Mouse (Mus musculus) retina, adult 2 months (tissue): ENCODE results near the gene Zbtb25.

Experiments
- DNase-seq: peaks from one replicate; pipeline ENCODE4 v3.0.0-alpha.2; 2012; ENCODE audit warnings: low read depth, low spot score

The Zbtb25 gene

DNA sequence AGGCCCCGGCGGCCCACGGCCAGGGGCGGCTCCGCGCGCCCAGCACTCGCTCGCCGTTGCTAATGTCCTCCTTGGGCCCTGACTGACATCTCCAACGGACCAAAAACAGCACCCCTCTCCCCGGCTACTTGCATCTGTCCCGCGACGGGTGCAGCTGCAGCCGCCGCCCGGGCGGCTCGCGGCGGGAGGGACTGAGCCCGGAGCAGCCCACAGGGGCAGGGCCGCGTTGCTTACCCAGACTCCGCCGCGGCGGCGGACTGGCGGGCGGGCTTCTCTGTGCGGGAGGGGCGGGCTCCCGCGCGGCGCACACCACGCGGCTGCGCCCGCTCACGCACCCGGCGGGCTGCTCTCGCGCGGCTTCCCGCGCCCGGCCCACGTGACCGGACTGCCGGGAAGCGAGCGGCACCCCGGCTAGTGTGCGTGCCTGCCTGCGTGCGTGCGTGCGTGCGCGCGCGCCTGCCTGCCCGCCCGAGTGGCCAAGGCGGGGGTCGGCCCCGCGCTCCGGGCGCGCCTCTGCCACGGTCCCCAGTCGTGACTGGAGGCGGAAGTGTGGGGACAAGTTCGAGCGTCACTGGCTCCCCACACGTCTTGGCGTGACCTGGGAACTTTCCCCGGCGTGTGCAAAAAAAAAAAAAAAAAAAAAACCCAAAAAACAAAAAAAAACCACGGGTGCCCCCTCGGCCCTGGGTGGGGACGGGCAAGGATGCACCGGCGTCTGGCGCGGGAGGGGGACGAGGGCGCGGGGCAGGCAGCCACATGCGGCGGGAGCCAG lies at the start of gene Zbtb25:
TSS of gene Zbtb25 (minus strand) at position 397 of the 772 bp plus-strand sequence.
- DNase-seq, result peak; percentile 74

DNA sequence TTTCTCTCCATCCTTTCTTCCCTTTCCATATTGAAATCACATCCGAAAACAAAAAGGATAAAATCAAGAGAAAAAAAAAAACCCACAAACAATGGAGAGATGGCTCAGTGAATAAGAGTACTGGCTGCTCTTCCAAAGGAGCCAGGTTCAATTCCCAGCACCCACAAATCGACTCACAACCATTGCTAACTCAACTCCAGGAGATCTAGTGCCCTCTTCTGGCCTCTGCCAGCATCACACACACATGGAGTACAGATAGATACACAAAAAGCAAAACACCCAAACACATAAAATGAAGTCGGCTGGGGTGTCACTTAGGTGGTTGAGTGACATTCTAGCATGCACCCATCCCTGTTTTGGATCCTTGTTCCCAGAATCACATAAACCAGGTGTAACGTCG lies 48.9 kb upstream of the Zbtb25 start:
- DNase-seq, result no peak

DNA sequence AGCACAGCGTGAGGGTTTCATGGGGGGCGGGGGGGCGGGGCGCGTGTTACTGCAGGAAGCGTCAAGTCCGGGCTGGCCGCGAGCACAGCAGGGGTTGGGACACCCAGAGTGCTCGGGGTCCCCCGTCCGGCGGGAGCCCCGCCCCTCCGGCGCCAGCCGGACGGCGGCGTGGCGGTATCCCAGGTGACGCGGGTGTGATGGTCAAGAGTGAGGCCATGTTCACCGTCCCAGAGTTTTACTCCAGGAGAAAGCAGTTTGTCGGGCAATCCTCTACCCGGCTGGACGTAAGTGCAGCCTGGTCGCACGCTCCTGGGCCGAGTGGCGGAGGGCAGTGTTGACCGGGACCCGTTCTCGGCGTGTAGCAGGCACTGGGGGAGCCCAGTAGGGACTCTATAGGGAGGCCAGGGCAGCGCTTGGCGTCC lies 48.0 kb upstream of the Zbtb25 start, which contains the start of gene Ppp1r36:
TSS of gene Ppp1r36 (plus strand) at position 106 of the 422 bp plus-strand sequence.
- DNase-seq, result no peak

DNA sequence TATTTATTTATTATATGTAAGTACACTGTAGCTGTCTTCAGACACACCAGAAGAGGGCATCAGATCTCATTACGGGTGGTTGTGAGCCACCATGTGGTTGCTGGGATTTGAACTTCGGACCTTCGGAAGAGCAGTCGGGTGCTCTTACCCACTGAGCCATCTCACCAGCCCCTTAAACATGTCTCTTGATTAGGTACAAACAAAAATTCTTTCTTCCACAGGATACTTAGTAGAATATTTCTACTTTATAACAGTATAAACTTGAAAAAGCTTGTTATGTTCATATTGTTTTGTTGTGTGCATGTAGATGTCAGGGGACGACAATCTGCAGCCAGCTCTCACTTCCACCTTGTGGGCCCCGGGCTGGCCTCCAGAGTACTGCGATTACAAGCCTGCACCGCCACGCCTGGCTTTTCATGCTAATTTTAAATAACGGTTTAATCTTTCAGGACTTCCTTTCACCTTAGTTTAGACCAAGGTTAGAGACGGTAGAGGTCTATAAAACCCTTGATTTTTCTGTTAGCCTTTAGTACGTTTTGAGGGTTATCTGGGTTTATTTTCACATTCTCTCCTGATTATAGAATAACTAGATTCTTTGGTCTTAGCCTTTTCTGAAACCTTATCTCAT lies 46.1 kb upstream of the Zbtb25 start:
- no peak for DNase-seq

DNA sequence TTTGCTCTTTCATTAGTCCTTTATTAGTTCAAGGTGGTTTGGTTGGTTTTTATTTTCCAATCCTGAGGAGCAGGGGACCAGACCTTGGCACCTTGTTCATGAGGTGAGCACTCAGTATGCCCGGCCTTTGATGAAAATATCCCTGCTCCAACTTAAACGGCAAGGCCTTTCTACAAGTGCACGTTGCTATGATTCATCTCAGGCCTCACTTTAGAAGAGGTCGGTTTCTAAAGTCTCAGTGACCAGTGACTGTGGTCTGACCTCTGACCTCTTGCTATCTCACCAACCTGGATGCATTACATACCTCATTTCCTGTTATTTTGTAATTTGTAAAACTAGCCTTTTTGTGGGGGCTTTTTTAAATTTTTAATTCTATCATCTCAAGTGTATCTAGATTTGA lies 39.8 kb upstream of the Zbtb25 start:
- no peak for DNase-seq

DNA sequence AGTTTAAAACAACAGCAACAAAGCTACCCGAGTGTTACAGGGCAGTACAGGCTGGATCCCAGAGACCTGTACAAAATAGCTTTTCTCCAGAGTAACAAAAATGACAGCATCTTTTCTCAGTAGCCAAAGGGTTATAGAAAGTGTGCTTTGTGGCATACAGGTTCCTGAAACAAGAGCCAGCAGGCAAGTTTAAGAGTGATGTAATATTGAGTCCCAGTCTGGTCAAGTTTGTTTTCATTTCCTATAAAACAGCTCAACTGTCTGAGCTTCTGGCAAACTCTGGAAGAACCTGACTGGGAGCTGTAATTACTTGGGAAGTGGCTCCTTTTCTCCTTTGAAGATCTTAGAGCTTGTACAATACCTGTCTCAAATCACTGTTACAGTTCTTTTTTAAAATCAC lies 37.8 kb upstream of the Zbtb25 start:
- no peak for DNase-seq

DNA sequence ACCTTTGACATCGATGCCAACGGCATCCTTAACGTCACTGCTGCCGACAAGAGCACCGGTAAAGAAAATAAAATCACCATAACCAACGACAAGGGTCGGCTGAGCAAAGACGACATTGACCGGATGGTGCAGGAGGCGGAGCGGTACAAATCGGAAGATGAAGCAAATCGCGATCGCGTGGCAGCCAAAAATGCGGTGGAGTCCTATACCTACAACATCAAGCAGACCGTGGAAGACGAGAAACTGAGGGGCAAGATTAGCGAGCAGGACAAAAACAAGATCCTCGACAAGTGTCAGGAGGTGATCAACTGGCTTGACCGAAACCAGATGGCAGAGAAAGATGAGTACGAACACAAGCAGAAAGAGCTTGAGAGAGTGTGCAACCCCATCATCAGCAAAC lies 36.6 kb upstream of the Zbtb25 start:
- DNase-seq, result no peak

DNA sequence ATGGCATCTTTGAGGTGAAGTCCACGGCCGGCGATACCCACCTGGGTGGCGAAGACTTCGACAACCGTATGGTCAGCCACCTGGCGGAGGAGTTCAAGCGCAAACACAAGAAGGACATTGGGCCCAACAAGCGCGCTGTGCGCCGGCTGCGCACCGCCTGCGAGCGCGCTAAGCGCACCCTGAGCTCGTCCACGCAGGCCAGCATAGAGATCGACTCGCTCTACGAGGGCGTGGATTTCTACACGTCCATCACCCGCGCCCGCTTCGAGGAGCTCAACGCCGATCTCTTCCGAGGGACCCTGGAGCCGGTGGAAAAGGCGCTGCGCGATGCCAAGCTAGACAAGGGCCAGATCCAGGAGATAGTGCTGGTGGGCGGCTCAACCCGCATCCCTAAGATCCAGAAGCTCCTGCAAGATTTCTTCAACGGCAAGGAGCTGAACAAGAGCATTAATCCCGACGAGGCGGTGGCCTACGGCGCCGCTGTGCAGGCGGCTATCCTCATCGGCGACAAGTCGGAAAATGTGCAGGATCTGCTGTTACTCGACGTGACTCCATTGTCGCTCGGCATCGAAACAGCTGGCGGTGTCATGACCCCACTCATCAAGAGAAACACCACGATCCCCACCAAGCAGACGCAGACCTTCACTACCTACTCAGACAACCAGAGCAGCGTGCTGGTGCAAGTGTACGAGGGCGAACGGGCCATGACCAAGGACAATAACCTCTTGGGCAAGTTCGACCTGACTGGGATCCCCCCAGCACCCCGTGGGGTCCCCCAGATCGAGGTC lies 36.0 kb upstream of the Zbtb25 start:
- DNase-seq, result no peak

DNA sequence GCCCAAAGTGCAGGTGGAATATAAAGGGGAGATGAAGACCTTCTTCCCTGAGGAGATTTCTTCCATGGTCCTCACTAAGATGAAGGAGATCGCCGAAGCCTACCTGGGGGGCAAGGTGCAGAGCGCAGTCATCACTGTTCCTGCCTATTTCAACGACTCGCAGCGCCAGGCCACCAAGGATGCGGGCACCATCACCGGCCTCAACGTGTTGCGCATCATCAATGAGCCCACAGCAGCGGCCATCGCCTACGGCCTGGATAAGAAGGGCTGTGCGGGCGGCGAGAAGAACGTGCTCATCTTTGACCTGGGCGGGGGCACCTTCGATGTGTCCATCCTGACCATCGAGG lies 35.4 kb upstream of the Zbtb25 start:
- no peak for DNase-seq

DNA sequence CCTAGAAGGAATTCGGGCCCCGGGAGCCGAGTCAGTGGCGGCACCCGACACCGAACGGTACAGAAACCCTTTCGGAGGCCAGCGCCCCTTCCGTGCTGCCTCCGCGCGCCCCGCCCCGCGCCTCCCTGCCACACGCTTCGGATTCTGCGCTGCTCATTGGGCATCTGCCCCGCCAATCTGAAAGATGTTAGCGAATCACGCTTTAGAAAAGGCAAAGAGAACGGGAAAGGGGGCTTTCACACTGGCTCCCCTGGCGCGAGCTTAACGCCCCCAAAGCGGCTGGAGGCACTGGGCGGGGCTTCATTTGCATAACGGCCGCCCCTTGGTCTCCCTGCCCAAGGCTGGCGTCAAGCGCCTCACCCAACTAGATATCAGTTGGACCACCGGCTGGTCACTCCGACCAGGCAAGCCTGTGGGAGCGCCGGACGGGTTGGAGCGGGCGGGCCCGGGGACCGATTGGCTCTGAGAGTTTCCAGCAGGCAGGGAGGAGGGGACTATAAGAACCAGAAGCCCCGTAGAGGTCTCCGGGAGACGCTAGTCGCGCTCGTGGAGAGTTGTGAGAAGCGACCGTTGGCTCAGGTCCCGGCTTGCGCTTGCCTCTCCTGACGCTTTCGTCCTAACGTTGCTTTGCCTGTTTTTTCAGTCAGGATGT lies 34.6 kb upstream of the Zbtb25 start, which contains the start of gene Hspa2:
TSS of gene Hspa2 (plus strand) at position 291 of the 652 bp plus-strand sequence.
- DNase-seq, result peak; percentile 94

DNA sequence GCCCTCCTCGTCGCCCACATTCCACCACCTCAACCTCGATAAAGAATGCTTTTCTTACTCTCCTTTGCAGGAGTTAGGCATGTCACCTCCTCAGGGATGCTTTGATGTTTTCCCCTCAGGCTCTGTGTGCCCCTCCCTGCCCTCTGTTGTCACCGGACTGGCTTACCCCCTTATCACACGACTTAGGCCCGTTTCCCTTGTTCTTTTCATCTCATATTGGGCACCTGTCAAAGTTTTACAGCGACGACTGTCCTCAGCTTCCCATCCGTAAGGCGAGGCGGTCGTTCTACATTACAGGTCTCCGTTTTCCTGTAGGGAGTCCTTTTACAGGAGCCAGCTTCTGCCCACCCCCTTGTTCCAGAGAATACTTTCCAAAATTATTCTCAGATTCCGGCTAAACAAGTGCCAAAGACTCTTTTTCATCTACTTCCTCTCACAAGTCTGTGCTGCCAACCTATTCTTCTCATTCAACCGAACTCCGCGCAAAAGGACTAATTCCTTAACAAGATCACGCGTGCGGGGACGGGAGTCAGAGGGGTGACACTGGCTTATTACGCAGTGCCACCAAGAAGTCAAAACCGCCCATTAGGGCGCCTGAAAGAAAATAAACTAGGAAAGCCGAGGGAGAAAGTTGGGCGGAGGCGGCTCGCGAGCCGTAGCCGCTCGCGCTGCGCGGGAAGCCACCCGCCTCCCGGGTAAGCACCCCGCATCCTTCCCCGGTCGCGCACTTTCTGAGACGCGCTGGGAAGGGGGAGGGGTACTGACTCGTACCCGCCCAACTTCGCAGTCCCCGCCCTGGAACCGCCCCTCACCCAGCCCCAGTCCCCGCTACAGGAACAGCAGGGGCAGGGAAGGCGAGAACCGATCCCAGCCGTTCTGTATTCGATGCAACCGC lies 33.8 kb upstream of the Zbtb25 start:
- DNase-seq, result no peak

DNA sequence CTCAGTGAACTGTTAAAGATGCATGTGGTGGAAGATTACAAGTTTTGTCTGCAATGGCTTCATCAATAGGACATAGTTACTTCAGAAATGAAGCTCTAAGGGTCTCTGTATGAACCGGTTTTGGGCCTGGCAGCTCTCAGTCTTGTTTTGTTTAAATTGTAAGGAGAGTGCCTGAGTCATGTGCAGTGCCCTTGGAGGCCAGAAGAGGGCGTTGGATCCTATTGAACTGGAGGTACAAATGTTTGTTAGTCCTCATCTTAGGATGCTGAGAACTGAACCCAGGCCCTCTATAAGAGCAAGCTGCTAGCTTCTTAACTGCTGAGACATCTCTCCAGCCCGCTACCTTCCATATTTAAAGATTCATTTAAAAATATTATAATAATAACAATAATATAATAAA lies 32.3 kb upstream of the Zbtb25 start:
- no peak for DNase-seq

DNA sequence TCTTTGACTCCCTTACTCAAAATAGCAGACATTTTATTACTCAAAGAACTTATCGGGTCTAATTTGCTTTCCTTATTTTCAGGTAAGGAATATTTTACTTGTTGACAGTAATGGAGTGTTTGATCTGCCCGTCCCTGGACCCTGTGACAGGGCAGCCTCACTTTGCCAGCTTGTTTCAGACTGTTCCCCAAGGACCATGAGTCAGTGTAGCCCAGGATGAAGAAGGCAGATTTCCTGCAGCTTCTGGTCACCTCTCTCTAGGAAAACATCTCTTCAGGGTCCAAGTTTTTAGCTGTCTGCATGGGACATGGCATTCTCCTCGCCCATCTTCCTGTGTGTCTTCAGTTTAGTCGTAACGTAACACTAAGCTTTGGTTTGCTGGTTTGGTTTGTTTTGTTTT lies 27.9 kb upstream of the Zbtb25 start:
- DNase-seq, result no peak

DNA sequence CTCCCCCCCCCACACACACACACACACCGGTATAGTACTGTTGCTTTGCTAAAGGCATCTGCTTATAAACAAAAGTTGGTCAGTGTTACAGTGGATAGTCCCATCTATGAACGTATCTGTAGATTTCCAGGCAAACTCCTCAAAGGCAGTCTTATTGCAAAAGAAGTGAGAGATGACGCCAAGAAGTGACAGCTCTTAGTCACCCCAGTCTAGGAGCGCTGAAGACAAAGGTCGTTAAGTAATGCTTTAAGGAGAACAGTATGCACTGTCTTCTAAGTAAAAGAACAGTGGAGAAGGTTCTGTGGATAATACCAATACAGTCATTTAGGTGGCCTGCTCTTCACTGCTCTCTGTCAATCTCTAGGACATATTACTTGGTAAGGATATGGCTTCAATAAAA lies 23.6 kb upstream of the Zbtb25 start:
- DNase-seq, result no peak

DNA sequence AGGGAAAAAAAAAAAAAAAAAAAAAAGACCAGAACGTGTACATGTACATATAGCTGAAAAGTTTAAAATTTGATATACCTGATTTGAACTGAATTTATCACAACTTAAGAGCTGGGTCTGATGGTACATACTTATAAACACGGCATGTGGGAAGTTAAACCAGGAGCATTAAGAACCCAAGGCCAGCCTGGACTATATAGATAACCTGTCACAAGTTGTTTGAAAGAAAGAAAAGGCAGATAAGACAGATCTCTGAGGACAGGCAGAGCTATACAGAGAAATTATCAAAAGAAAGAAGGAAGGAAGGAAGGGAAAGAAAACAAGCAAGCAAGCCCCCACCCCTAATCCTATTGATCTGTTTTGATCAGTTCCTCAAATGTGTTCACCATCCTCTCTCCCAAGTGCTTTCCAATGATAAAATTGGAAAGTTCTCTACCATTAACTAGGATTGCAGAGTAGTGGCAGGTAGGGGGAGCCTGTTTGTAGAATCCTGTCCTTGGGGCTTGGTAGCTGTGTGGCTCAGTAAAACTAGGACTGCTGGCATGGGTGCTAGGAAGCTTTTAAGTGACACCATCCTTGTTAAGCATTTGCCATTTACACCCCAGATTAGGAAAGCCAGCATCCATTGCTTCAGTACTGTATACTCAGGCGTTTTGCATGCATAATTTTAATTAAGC lies 22.3 kb upstream of the Zbtb25 start:
- no peak for DNase-seq

DNA sequence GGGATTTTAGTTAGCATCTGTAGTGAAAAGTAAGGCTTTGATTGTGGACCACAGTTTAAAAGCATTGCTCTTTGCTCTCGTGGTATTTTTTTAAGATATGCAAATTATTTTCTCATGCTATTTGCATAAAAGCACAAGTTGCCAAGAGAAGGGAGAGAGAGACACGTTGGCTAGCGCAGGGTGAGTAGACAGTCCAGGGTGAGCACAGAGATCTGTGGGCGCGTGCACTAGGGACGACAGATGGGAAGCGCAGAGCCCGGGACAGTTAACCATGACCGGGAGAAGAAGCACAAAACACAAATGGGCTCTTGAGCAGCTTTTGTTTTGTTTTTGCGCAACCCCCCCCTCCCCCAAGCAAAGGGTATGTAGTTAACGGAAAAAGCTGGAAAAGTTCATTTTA lies 19.4 kb upstream of the Zbtb25 start:
- DNase-seq, result no peak

DNA sequence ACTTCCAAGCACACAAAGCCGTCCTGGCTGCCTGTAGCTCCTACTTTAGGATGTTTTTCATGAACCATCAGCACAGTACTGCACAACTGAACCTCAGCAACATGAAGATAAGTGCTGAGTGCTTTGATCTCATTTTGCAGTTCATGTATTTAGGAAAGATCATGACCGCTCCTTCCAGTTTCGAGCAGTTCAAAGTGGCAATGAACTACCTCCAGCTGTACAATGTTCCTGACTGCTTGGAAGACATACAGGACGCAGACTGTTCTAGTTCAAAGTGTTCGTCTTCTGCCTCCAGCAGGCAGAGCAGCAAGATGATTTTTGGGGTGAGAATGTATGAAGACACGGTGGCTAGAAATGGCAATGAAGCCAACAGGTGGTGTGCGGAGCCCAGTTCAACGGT lies 15.9 kb upstream of the Zbtb25 start:
- DNase-seq, result no peak

DNA sequence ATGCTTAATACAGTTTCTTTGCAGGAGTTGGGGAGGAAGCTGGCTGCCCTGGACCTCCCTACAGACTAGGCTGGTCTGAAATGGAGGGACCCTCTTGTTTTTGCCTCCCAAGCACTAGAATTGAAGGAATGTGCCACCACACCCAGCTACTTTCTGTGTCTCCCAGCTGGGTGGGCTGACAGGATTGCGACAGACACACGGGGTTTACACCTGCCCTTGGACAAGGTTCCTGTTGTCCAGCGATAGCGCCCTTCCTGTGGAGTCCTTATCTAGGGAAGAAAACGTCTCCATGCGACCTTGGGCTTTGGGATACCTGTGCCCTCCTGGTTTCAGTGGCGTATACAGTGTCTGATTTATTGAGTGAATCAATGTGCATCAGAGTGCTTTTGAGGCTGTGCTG lies 10.7 kb upstream of the Zbtb25 start:
- no peak for DNase-seq

DNA sequence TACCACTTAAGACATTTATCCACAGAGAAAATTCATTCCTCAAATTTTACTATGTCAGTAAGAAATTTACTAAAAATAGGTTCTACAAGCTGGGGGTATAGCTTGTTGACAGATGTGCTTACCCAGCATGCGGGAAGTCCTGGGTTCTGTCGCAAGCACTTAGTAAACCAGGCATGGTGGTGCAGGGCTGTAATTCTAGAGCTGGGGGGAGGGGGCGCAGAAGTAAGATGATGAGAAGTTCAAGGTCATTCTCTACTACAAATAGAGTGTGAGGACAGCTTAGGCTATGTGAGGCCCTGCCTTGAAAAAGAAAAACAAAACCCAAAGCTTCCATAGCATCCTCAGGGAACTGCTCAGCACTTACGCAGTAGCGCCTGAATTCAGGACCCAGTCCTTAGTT lies 9.2 kb upstream of the Zbtb25 start:
- DNase-seq, result no peak

DNA sequence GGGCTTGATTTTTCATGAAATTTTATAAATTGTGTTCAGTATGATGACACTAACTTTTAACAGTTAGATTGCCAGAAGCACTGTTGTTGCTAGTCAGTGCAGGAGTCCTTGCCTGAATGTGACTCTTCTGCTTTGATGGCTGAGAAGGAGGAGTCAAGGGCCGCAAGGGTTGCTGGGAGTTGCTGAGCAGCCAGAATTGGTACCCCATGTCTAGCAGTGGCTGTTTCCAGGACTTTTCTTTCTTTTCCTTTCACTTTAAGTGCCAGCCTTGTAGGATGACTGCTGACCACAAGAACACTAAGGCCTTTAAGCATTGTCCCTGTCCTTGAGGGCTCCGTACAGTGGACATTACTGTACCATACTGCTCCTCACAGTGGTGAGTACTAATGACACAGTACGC lies 8.3 kb upstream of the Zbtb25 start:
- DNase-seq, result no peak
